Mouse (Mus musculus) hematopoietic stem cell, adult 5-6 weeks (primary cell): ENCODE data around the gene Dscam. TPM values are rescaled to one million over a fixed set of nuclear protein-coding genes. Genes with fewer than 3 reads are reported as not detected.

Experiments
- ATAC-seq, 2 experiments: fragments of 125-278 bp in 1 of 2; replicated peaks in 1 of 2; 2 replicates each; pipeline ENCODE4 v1.8.0; 2016 to 2017; ENCODE audit warnings: inconsistent platforms in 2 of 2, mild to moderate bottlenecking in 2 of 2, moderate number of reproducible peaks in 2 of 2, low read depth in 1 of 2, moderate TSS enrichment in 1 of 2; ENCODE audit not compliant: low FRiP score in 2 of 2, poor library complexity in 2 of 2, severe bottlenecking in 2 of 2, insufficient read depth in 1 of 2, low TSS enrichment in 1 of 2
- total RNA-seq: library from RNA; stranded (forward); fragments of 172-1452, 232-1000 nt; gene quantifications from 2 replicates; pipeline ENCODE4 v1.2.3, GENCODE M21; 2017

Dscam gene
- total RNA-seq, 1 experiment from 2014 or later = 1.2 TPM

DNA sequence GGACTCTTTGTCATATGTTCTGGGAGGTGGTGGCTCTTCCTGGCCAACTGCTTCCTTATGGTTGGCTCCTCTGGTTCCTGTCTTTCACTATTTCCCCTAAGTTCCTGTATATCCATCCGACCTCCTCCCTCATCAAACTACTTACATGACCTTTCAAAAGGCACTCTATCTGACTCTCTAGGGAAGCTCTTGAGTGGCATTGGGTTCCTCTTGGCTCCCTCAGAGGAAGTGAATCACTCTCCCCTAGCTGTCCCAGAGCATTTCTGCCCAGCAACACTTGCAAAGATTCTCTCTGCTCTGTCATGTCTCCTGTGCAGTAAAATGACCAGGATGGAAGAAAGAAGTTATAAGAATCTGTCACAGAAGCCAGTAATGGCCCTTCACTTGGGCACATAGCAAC lies 166.6 kb downstream of the Dscam start:
- ATAC-seq = no peak

DNA sequence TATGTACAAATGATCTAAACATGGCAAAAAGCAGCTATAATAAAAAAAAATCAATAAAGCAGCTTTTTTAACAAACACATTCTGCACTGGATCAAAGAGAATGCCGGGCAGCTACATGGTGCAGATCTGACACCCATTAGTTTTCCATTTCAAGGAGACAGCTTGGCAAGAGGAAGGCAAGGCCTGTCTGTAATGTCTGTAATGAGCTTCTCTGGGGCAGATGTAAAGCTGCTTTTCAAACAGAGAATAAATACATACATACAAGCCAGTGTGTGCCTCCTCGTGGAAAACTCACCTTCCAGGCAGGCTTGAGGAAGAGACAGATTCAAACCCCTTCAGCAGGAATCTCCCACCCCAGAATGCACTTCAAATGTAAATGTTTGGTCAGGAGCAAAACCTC lies 167.7 kb downstream of the Dscam start:
- no peak for ATAC-seq

GRCm38 (mm10) chr16:97002189-97002588 lies 168.4 kb downstream of the Dscam start:
- ATAC-seq = no peak

DNA sequence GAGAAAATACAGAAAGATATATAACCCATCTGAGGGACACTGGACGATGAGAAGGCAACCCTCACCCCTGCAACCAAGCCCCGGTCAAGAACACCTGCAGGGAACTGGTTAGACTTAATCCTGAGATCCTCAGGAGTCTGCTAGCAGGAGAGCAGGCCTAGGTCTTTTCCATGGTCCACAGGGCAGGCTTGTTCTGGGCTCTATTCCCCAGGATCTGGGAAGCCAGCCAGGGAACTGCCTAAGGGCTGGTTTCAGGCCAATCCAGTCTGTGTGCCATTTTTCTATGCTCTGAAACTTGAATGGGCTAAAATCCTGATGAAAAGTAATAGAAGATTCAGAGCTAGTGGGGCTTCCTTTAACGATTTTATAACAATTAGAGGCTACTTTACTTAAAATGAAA lies 173.7 kb downstream of the Dscam start:
- no peak for ATAC-seq

DNA sequence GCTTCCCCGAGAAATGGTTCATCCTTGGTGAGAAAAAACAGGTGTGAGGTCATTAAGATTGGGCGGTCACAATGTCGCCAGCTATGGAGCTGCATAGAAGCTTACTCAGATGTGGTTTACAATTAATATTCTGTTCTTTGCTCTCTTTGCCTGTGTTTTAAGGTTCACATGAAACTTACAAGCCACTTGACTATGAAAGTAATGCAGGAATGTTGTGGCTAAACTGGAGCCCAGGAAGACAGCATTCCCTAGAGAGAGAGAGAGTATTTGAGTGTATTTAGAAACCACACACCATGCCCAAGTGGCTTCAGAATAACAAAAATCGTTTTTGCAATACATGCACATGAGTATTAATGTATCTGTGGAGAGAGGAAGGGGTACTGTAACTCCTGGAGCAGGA lies 174.7 kb downstream of the Dscam start:
- no peak for ATAC-seq

DNA sequence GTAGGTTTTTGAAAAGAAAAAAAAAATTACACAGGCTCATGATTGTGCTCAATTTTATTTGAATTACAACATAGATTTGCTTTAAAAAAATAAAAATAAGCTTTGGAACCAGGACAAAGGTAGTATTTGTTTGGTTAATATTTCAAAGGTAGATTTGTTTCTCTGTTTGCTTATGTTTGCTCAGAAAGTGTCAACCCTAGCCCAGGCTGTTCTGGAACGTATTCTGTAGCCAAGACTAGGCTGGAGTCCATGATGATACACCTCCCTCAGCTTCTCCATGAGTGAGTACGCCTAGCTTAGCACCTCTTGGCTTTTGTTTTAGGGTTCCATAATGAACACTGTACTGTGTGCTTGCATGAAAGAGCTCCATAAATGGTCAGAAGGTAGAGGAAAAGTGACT lies 183.2 kb downstream of the Dscam start:
- ATAC-seq = no peak

- ATAC-seq = no peak
Observed at GRCm38 (mm10) chr16:96973300-96973699, 197.3 kb downstream of the Dscam start.

DNA sequence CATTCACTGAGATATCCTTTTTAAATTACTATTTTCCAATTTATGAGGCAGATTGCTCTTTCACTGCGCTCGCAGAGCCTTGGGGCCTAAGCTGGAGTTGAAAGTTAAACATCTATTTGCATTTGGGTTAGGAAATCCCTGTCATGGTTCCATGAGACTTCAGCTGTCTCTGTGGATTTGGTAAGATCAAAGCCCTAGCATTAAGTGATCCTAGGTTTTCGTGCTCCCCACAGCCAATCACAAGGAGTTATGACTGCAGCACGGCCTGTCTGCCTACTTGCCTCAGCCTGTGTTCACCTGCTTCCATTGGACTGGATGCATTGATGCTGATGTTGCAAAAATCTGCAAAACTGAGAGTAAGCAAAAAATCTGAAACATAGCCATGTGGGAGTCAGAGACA lies 198.8 kb downstream of the Dscam start:
- ATAC-seq = no peak

GRCm38 (mm10) chr16:96970412-96970811 lies 200.1 kb downstream of the Dscam start:
- ATAC-seq = no peak

GRCm38 (mm10) chr16:96969643-96970042 lies 200.9 kb downstream of the Dscam start:
- ATAC-seq = no peak; a peak in 1 of 4 replicates

DNA sequence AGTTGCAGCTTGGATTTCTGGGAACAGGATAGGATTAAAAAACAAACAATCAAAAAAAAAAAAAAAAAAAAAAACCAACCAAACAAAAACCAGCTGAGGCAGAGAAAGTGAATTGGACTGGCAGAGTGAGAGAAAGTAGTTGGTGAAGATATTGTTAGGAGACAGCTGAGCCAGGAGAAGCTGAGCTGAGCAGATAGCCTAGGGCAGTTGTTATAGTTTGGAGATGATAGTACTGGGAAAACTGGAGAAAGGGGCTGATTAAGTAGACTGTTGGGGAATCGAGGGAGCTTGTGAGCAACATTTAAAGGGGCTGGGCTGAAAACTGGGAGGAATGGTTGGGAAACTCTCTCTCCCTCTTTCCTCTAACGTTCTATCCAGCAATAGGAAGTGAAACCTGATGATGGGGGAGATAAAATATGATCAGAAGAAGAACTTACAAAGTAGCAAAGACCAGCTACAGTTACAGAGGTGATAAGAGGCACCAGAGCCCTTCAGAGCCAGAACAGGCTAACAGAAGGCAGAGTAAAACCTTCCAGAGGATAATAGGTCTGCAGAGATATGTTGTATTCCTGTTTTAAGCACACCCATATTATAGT lies 201.6 kb downstream of the Dscam start:
- ATAC-seq = no peak

- no peak for ATAC-seq
Observed at GRCm38 (mm10) chr16:96959695-96960094, 210.9 kb downstream of the Dscam start.

- ATAC-seq = no peak
Observed at GRCm38 (mm10) chr16:96945468-96946302, 224.9 kb downstream of the Dscam start.

GRCm38 (mm10) chr16:96943648-96944047 lies 226.9 kb downstream of the Dscam start:
- ATAC-seq = no peak

- ATAC-seq = no peak
Observed at GRCm38 (mm10) chr16:96934795-96935194, 235.8 kb downstream of the Dscam start.

DNA sequence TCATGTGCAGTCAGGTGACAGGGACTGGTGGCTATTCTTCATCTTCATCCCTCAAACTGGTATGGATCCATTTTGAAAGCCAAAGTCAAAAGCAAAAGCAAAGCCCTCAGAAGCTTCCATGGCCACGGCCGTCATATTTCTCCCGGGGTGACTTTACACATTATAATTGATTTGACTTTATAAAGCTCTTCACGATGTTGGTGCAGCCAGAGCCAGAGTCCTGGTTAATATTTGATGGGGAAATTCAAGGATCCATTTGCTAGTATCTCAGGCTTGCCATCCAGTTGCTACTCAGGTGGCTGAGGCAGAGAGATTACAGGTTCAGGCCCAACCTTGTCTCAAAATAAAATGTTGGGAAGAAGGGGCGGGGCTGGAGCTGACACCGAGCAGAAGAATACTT lies 238.3 kb downstream of the Dscam start:
- no peak for ATAC-seq

- ATAC-seq = no peak
Observed at GRCm38 (mm10) chr16:96931771-96932170, 238.8 kb downstream of the Dscam start.

- no peak for ATAC-seq
Observed at GRCm38 (mm10) chr16:96928011-96928410, 242.5 kb downstream of the Dscam start.

DNA sequence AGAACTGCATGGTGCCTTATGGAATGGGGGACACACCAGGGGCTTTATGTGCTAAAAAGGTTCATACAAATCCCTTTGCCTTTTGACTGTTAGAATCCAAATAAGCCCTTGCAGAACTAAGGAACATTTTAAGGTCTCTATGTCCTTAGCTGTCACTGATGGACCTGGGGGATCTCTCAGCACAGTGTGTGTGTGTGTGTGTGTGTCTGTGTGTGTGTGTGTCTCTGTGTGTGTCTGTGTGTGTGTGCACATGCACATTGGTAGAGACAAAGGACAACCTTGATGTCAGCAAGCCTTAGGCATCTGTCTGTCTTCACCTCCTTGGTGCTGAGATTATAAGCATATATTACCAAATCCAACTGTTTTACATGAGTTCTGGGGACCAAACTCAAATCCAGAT lies 243.1 kb downstream of the Dscam start:
- no peak for ATAC-seq
